Mouse (Mus musculus): Measurements from ENCODE around the gene Fggy. TPM values are rescaled to one million over a fixed set of nuclear protein-coding genes. Genes with fewer than 3 reads are reported as not detected.

Gene Fggy
- polyA plus RNA-seq, 1 experiment: 22.2 TPM

DNA sequence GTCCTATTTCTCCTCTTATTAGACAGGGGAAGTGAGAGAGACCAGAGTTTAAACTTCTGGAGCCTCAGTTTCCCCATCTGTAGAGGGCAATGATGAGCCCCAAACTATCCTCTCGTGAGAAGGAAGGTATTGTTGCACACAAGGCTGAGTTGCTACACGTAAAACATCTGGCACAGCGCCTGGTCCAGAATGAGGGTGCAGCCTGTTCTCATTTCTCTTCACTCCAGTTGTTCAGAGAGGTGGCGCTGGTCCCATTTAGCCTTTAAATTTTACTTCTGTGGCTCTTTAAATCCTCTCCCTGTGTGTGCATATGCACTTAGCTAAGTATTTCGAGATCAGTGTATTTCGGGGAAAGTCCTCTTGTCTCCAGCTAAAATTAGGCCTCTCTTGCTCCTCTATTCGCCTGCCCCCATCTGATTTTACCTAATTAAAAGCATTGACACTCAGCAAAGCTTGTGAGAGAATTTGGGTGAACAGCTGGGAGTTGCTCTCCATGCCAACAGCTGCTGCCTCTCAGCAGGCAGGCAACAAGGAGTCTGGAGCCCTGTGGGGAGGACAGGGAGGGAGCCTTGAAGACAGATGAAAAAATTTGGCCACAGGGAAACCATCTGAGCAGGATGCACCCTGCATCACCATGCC, 340.0 kb downstream of the Fggy start:
- Histone ChIP-seq H3K27ac (ENCODE audit: insufficient read depth, low read length) (no peak overlapping the region), H3K9me3 (replicated peaks; ENCODE audit: control insufficient read depth, insufficient read depth, low read length, poor library complexity, severe bottlenecking) (no peaks in the 10 kb centered on the region), H3K4me3 (ENCODE audit: low read depth, low read length) (no peak overlapping the region), H3K27me3 (ENCODE audit: control insufficient read depth, insufficient read depth, low read length, poor library complexity, severe bottlenecking) (no peaks in the 10 kb centered on the region), H3K4me1 (ENCODE audit: control insufficient read depth, insufficient read depth, low read length) (no peaks in the 10 kb centered on the region), H3K9ac (ENCODE audit: low read depth, poor library complexity, severe bottlenecking) (no peak overlapping the region), H3K36me3 (ENCODE audit: control insufficient read depth, insufficient read depth, low read length, poor library complexity, severe bottlenecking) (no peaks in the 10 kb centered on the region)
- no peak for TF ChIP-seq EP300 (IDR thresholded peaks at IDR 0.05; ENCODE audit: insufficient read depth, low read depth, low read length)
- no peak for TF ChIP-seq CTCF (IDR thresholded peaks at IDR 0.05; ENCODE audit: low read depth, low read length)
- no peak for TF ChIP-seq POLR2A (IDR thresholded peaks at IDR 0.05; ENCODE audit: insufficient read depth, low read length)

DNA sequence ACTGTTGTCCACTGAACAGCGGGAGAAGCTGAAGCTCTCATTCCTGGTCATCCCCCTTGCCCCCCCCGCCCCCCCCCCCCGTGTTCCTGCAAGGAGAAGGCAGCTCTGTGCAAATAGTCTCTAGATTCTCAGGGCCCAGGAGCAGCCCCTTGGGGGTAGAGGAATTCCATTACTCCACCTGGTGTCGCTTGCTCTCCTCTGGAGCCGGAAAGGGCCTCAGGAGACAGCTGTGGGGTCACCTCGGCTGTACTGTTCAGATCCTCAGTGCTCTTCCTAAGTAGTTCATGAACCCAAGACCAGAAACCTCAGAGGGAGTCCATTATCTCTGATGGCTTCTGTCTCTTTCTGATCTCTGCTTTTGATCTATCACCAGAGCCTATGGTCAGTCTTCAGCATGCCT, 341.4 kb downstream of the Fggy start:
- H3K4me3 ChIP-seq (ENCODE audit: low read depth, low read length): no peak overlapping the region
- H3K9me3 ChIP-seq (replicated peaks; ENCODE audit: control insufficient read depth, insufficient read depth, low read length, poor library complexity, severe bottlenecking): no peaks in the 10 kb centered on the region
- TF ChIP-seq POLR2A (IDR thresholded peaks at IDR 0.05; ENCODE audit: insufficient read depth, low read length) (no peak), EP300 (IDR thresholded peaks at IDR 0.05; ENCODE audit: insufficient read depth, low read depth, low read length) (no peak), CTCF (IDR thresholded peaks at IDR 0.05; ENCODE audit: low read depth, low read length) (no peak)
- no peak overlapping the region for H3K9ac ChIP-seq (ENCODE audit: low read depth, poor library complexity, severe bottlenecking)
- H3K4me1 ChIP-seq (ENCODE audit: control insufficient read depth, insufficient read depth, low read length): no peaks in the 10 kb centered on the region
- no peaks in the 10 kb centered on the region for H3K27me3 ChIP-seq (ENCODE audit: control insufficient read depth, insufficient read depth, low read length, poor library complexity, severe bottlenecking)
- H3K27ac ChIP-seq (ENCODE audit: insufficient read depth, low read length): no peak overlapping the region
- H3K36me3 ChIP-seq (ENCODE audit: control insufficient read depth, insufficient read depth, low read length, poor library complexity, severe bottlenecking): no peaks in the 10 kb centered on the region

DNA sequence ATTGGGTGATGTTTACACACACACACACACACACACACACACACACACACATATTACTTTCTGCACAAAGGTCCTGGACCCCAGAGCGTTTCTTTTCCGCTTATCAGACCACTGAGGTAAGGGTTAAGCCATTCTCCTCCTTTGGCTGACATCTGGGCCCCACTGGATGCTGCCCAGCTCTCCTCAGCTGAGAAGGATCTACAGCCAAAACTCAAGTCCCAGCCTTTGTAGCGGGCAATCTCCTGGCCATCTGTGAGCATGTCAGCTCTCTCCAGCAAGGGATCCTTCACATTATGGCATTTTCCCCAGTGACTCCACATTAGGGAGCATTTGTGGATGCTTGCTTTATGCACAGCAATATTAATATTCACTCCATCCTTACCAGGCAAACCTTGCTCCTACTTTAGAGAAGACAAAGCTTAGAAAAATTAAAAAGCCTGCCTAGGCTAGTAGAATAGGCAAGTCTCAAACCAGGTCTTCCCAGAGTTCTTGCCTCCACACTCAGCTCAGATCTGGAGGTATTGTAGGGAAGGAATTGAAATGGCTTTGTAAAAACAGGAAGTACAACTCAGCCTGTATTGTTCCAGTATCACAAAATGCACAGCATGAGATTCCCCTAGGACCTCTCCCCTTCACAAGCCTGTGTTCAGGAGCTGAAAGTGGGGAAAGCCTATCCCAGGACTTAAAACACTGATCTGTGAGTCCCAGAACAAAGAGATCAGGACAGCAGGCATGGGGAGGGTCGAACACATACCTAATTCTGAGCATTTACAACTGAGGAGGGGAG, 342.8 kb downstream of the Fggy start:
- no peaks in the 10 kb centered on the region for H3K36me3 ChIP-seq (ENCODE audit: control insufficient read depth, insufficient read depth, low read length, poor library complexity, severe bottlenecking)
- H3K9me3 ChIP-seq (replicated peaks; ENCODE audit: control insufficient read depth, insufficient read depth, low read length, poor library complexity, severe bottlenecking): no peaks in the 10 kb centered on the region
- H3K4me1 ChIP-seq (ENCODE audit: control insufficient read depth, insufficient read depth, low read length): no peaks in the 10 kb centered on the region
- H3K4me3 ChIP-seq (ENCODE audit: low read depth, low read length): no peak overlapping the region
- H3K27ac ChIP-seq (ENCODE audit: insufficient read depth, low read length): no peak overlapping the region
- H3K9ac ChIP-seq (ENCODE audit: low read depth, poor library complexity, severe bottlenecking): no peak overlapping the region
- no peak for TF ChIP-seq POLR2A (IDR thresholded peaks at IDR 0.05; ENCODE audit: insufficient read depth, low read length)
- no peak for TF ChIP-seq EP300 (IDR thresholded peaks at IDR 0.05; ENCODE audit: insufficient read depth, low read depth, low read length)
- TF ChIP-seq CTCF (IDR thresholded peaks at IDR 0.05; ENCODE audit: low read depth, low read length): no peak
- no peaks in the 10 kb centered on the region for H3K27me3 ChIP-seq (ENCODE audit: control insufficient read depth, insufficient read depth, low read length, poor library complexity, severe bottlenecking)

DNA sequence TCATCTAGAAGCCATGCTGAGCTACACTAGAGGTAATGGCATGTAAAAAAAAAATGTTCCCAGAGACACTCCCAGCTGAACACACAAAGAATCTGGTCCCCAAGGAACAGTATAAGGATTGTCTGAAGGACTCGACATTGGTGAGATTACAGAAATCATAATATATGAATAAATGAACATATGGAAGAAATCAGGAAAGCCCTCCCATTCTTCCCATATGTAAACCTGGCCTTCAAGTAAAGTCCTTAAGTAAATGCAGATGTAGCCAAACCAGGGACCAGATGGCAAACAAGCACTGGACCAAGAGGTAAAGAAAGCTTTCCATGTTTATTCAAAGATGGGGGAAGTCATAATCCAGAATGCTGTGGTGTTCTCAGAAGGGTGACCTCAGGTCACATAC, 343.5 kb downstream of the Fggy start:
- Histone ChIP-seq H3K36me3 (ENCODE audit: control insufficient read depth, insufficient read depth, low read length, poor library complexity, severe bottlenecking) (no peaks in the 10 kb centered on the region), H3K4me1 (ENCODE audit: control insufficient read depth, insufficient read depth, low read length) (no peaks in the 10 kb centered on the region), H3K27ac (ENCODE audit: insufficient read depth, low read length) (no peak overlapping the region), H3K4me3 (ENCODE audit: low read depth, low read length) (no peak overlapping the region), H3K9me3 (replicated peaks; ENCODE audit: control insufficient read depth, insufficient read depth, low read length, poor library complexity, severe bottlenecking) (no peaks in the 10 kb centered on the region), H3K27me3 (ENCODE audit: control insufficient read depth, insufficient read depth, low read length, poor library complexity, severe bottlenecking) (no peaks in the 10 kb centered on the region), H3K9ac (ENCODE audit: low read depth, poor library complexity, severe bottlenecking) (no peak overlapping the region)
- TF ChIP-seq POLR2A (IDR thresholded peaks at IDR 0.05; ENCODE audit: insufficient read depth, low read length): no peak
- TF ChIP-seq EP300 (IDR thresholded peaks at IDR 0.05; ENCODE audit: insufficient read depth, low read depth, low read length): no peak
- no peak for TF ChIP-seq CTCF (IDR thresholded peaks at IDR 0.05; ENCODE audit: low read depth, low read length)

DNA sequence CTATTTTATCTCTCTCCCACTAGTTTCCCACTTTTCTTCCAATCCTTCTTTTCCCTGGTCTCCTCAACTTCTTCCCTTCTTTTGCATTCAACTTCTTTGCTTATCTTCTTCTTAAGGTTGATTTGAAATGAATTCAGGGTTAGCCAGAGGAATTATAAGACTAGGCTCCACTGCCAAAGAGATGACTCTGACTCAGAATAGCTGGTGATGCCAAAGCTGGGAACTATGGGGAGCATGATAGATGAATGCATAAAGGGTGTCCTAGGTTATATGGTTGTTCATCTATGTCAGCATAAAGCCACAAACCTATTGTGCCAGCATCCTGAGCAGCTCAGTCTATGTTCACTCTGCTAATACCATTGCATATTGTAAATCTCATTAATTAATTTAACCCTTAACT, 348.8 kb downstream of the Fggy start:
- Histone ChIP-seq H3K9me3 (replicated peaks; ENCODE audit: control insufficient read depth, insufficient read depth, low read length, poor library complexity, severe bottlenecking) (no peaks in the 10 kb centered on the region), H3K4me3 (ENCODE audit: low read depth, low read length) (no peak overlapping the region), H3K27me3 (ENCODE audit: control insufficient read depth, insufficient read depth, low read length, poor library complexity, severe bottlenecking) (no peaks in the 10 kb centered on the region), H3K27ac (ENCODE audit: insufficient read depth, low read length) (no peak overlapping the region), H3K4me1 (ENCODE audit: control insufficient read depth, insufficient read depth, low read length) (no peaks in the 10 kb centered on the region), H3K36me3 (ENCODE audit: control insufficient read depth, insufficient read depth, low read length, poor library complexity, severe bottlenecking) (no peaks in the 10 kb centered on the region), H3K9ac (ENCODE audit: low read depth, poor library complexity, severe bottlenecking) (no peak overlapping the region)
- TF ChIP-seq CTCF (IDR thresholded peaks at IDR 0.05; ENCODE audit: low read depth, low read length) (no peak), EP300 (IDR thresholded peaks at IDR 0.05; ENCODE audit: insufficient read depth, low read depth, low read length) (no peak), POLR2A (IDR thresholded peaks at IDR 0.05; ENCODE audit: insufficient read depth, low read length) (no peak)

Measured in ES-Bruce4 (cell line).